Mouse (Mus musculus) liver, adult 2 months (tissue): ENCODE measurements at regions not wholly inside any gene's neighbourhood (a gene's known extent, or its start where the extent isn't known, plus 50 kb on each side); places are given as distances from the start of the nearest gene placed in this dataset.

Experiments used
- CTCF ChIP-seq: fragments of 200-500 bp; IDR thresholded peaks from 2 replicates; pipeline ENCODE4 v1.5.1; 2011; ENCODE audit warnings: low read depth, low read length, control low read depth
- POLR2A ChIP-seq: fragments of 200-500 bp; IDR thresholded peaks from 2 replicates; pipeline ENCODE4 v1.6.1; 2011; ENCODE audit warnings: low read length, control low read depth; ENCODE audit not compliant: insufficient read depth; ENCODE audit errors: extremely low read depth

- TF ChIP-seq CTCF (no peak), POLR2A (no peak)
Observed at GRCm38 (mm10) chr8:56434826-56435225, 116.0 kb downstream of the Cep44 start.
